Mouse (Mus musculus): Measurements from ENCODE around the gene Ctbp1. TPM values are rescaled to one million over a fixed set of nuclear protein-coding genes. Genes with fewer than 3 reads are reported as not detected.

Ctbp1 gene
- polyA plus RNA-seq, 1 experiment from 2014 or later: 232 TPM

GRCm38 (mm10) chr5:33210515-33210914, 64.3 kb downstream of the Ctbp1 start:
- H3K36me3 ChIP-seq (ENCODE audit: control insufficient read depth, insufficient read depth, low read length): no peaks in the 10 kb centered on the region
- ATAC-seq (replicated peaks; ENCODE audit: insufficient number of reproducible peaks, low FRiP score, low TSS enrichment): no peak
- H3K9ac ChIP-seq (ENCODE audit: low read depth, low read length): no peak overlapping the region
- 0 out of 2 replicates have a peak, but pooled peaks cover 7% of the 10 kb centered on the region for H3K4me1 ChIP-seq (ENCODE audit: control insufficient read depth, insufficient read depth, low read length)
- no peaks in the 10 kb centered on the region for H3K9me3 ChIP-seq (replicated peaks; ENCODE audit: control insufficient read depth, low read length)
- no peaks in the 10 kb centered on the region for H3K27me3 ChIP-seq (ENCODE audit: control insufficient read depth, insufficient read depth, low read length)
- H3K27ac ChIP-seq (ENCODE audit: low read depth, low read length): no peak overlapping the region
- no peak overlapping the region for H3K4me3 ChIP-seq (ENCODE audit: low read depth, low read length)
- WGBS (ENCODE audit: insufficient replicate concordance): 86% methylated on average over 3 of the region's 3 CpGs
- no peak overlapping the region for H3K4me2 ChIP-seq

- Histone ChIP-seq H3K4me2 (no peak overlapping the region), H3K4me1 (ENCODE audit: control insufficient read depth, insufficient read depth, low read length) (0 out of 2 replicates have a peak, but pooled peaks cover 5% of the 10 kb centered on the region), H3K36me3 (ENCODE audit: control insufficient read depth, insufficient read depth, low read length) (no peaks in the 10 kb centered on the region), H3K4me3 (ENCODE audit: low read depth, low read length) (no peak overlapping the region), H3K27me3 (ENCODE audit: control insufficient read depth, insufficient read depth, low read length) (no peaks in the 10 kb centered on the region), H3K9me3 (replicated peaks; ENCODE audit: control insufficient read depth, low read length) (no peaks in the 10 kb centered on the region), H3K27ac (ENCODE audit: low read depth, low read length) (no peak overlapping the region), H3K9ac (ENCODE audit: low read depth, low read length) (no peak overlapping the region)
- 64% methylated on average over 14 of the region's 14 CpGs for WGBS (ENCODE audit: insufficient replicate concordance)
- ATAC-seq (replicated peaks; ENCODE audit: insufficient number of reproducible peaks, low FRiP score, low TSS enrichment): no peak
Measured at GRCm38 (mm10) chr5:33208533-33209245, 66.1 kb downstream of the Ctbp1 start.

GRCm38 (mm10) chr5:33207136-33207535, 67.7 kb downstream of the Ctbp1 start:
- no peak overlapping the region for H3K4me3 ChIP-seq (ENCODE audit: low read depth, low read length)
- 50% methylated on average over 9 of the region's 9 CpGs for WGBS (ENCODE audit: insufficient replicate concordance)
- H3K9me3 ChIP-seq (replicated peaks; ENCODE audit: control insufficient read depth, low read length): no peaks in the 10 kb centered on the region

GRCm38 (mm10) chr5:33206328-33206727, 68.5 kb downstream of the Ctbp1 start:
- Histone ChIP-seq H3K9ac (ENCODE audit: low read depth, low read length) (no peak overlapping the region), H3K4me1 (ENCODE audit: control insufficient read depth, insufficient read depth, low read length) (0 out of 2 replicates have a peak, but pooled peaks cover 5% of the 10 kb centered on the region), H3K27me3 (ENCODE audit: control insufficient read depth, insufficient read depth, low read length) (no peaks in the 10 kb centered on the region), H3K27ac (ENCODE audit: low read depth, low read length) (no peak overlapping the region), H3K4me2 (no peak overlapping the region), H3K9me3 (replicated peaks; ENCODE audit: control insufficient read depth, low read length) (no peaks in the 10 kb centered on the region), H3K4me3 (ENCODE audit: low read depth, low read length) (no peak overlapping the region), H3K36me3 (ENCODE audit: control insufficient read depth, insufficient read depth, low read length) (no peaks in the 10 kb centered on the region)
- 57% methylated on average over 7 of the region's 7 CpGs for WGBS (ENCODE audit: insufficient replicate concordance)
- no peak for ATAC-seq (replicated peaks; ENCODE audit: insufficient number of reproducible peaks, low FRiP score, low TSS enrichment)

More at GRCm38 (mm10) chr5:33207136-33207535, 67.7 kb downstream of the Ctbp1 start:
- Histone ChIP-seq H3K27ac (ENCODE audit: low read depth, low read length) (no peak overlapping the region), H3K36me3 (ENCODE audit: control insufficient read depth, insufficient read depth, low read length) (no peaks in the 10 kb centered on the region), H3K4me1 (ENCODE audit: control insufficient read depth, insufficient read depth, low read length) (0 out of 2 replicates have a peak, but pooled peaks cover 5% of the 10 kb centered on the region), H3K9ac (ENCODE audit: low read depth, low read length) (no peak overlapping the region), H3K4me2 (no peak overlapping the region), H3K27me3 (ENCODE audit: control insufficient read depth, insufficient read depth, low read length) (no peaks in the 10 kb centered on the region)
- ATAC-seq (replicated peaks; ENCODE audit: insufficient number of reproducible peaks, low FRiP score, low TSS enrichment): no peak

GRCm38 (mm10) chr5:33204284-33204683, 70.5 kb downstream of the Ctbp1 start:
- no peak for ATAC-seq (replicated peaks; ENCODE audit: insufficient number of reproducible peaks, low FRiP score, low TSS enrichment)
- no peaks in the 10 kb centered on the region for H3K27me3 ChIP-seq (ENCODE audit: control insufficient read depth, insufficient read depth, low read length)
- H3K9ac ChIP-seq (ENCODE audit: low read depth, low read length): no peak overlapping the region
- H3K4me1 ChIP-seq (ENCODE audit: control insufficient read depth, insufficient read depth, low read length): 0 out of 2 replicates have a peak, but pooled peaks cover under 1% of the 10 kb centered on the region
- no peak overlapping the region for H3K27ac ChIP-seq (ENCODE audit: low read depth, low read length)
- H3K36me3 ChIP-seq (ENCODE audit: control insufficient read depth, insufficient read depth, low read length): no peaks in the 10 kb centered on the region
- no peak overlapping the region for H3K4me2 ChIP-seq
- no peak overlapping the region for H3K4me3 ChIP-seq (ENCODE audit: low read depth, low read length)
- H3K9me3 ChIP-seq (replicated peaks; ENCODE audit: control insufficient read depth, low read length): no peaks in the 10 kb centered on the region
- WGBS (ENCODE audit: insufficient replicate concordance): 74% methylated on average over 7 of the region's 7 CpGs

GRCm38 (mm10) chr5:33203691-33204242, 71.0 kb downstream of the Ctbp1 start:
- WGBS (ENCODE audit: insufficient replicate concordance): 15% methylated on average over 9 of the region's 9 CpGs
- no peak overlapping the region for H3K4me3 ChIP-seq (ENCODE audit: low read depth, low read length)
- H3K36me3 ChIP-seq (ENCODE audit: control insufficient read depth, insufficient read depth, low read length): no peaks in the 10 kb centered on the region
- peak overlapping the region; percentile 62 for H3K4me2 ChIP-seq
- no peak; the same call in 1 of the 2 replicates for ATAC-seq (replicated peaks; ENCODE audit: insufficient number of reproducible peaks, low FRiP score, low TSS enrichment)
- H3K27ac ChIP-seq (ENCODE audit: low read depth, low read length): no peak overlapping the region
- no peaks in the 10 kb centered on the region for H3K27me3 ChIP-seq (ENCODE audit: control insufficient read depth, insufficient read depth, low read length)
- H3K9ac ChIP-seq (ENCODE audit: low read depth, low read length): no peak overlapping the region; the same call in 1 of the 2 replicates
- H3K9me3 ChIP-seq (replicated peaks; ENCODE audit: control insufficient read depth, low read length): no peaks in the 10 kb centered on the region
- H3K4me1 ChIP-seq (ENCODE audit: control insufficient read depth, insufficient read depth, low read length): no peaks in the 10 kb centered on the region

GRCm38 (mm10) chr5:33203171-33203565, 71.6 kb downstream of the Ctbp1 start:
- ATAC-seq (replicated peaks; ENCODE audit: insufficient number of reproducible peaks, low FRiP score, low TSS enrichment): no peak
- Histone ChIP-seq H3K4me2 (no peak overlapping the region), H3K4me3 (ENCODE audit: low read depth, low read length) (no peak overlapping the region), H3K9me3 (replicated peaks; ENCODE audit: control insufficient read depth, low read length) (no peaks in the 10 kb centered on the region), H3K4me1 (ENCODE audit: control insufficient read depth, insufficient read depth, low read length) (no peaks in the 10 kb centered on the region), H3K9ac (ENCODE audit: low read depth, low read length) (no peak overlapping the region), H3K27me3 (ENCODE audit: control insufficient read depth, insufficient read depth, low read length) (no peaks in the 10 kb centered on the region), H3K36me3 (ENCODE audit: control insufficient read depth, insufficient read depth, low read length) (no peaks in the 10 kb centered on the region), H3K27ac (ENCODE audit: low read depth, low read length) (no peak overlapping the region)
- 72% methylated on average over 6 of the region's 6 CpGs for WGBS (ENCODE audit: insufficient replicate concordance)

GRCm38 (mm10) chr5:33202516-33203170, 72.2 kb downstream of the Ctbp1 start:
- H3K9ac ChIP-seq (ENCODE audit: low read depth, low read length): no peak overlapping the region
- no peak overlapping the region for H3K27ac ChIP-seq (ENCODE audit: low read depth, low read length)
- H3K4me3 ChIP-seq (ENCODE audit: low read depth, low read length): no peak overlapping the region
- ATAC-seq (replicated peaks; ENCODE audit: insufficient number of reproducible peaks, low FRiP score, low TSS enrichment): no peak
- no peaks in the 10 kb centered on the region for H3K9me3 ChIP-seq (replicated peaks; ENCODE audit: control insufficient read depth, low read length)
- 77% methylated on average over 13 of the region's 13 CpGs for WGBS (ENCODE audit: insufficient replicate concordance)
- H3K4me1 ChIP-seq (ENCODE audit: control insufficient read depth, insufficient read depth, low read length): no peaks in the 10 kb centered on the region
- H3K27me3 ChIP-seq (ENCODE audit: control insufficient read depth, insufficient read depth, low read length): no peaks in the 10 kb centered on the region
- no peak overlapping the region for H3K4me2 ChIP-seq
- no peaks in the 10 kb centered on the region for H3K36me3 ChIP-seq (ENCODE audit: control insufficient read depth, insufficient read depth, low read length)

Measured in heart, embryonic 11.5 days (tissue).